Mouse (Mus musculus): ENCODE measurements around the gene Lrrn3. TPM values are rescaled to one million over a fixed set of nuclear protein-coding genes. Genes with fewer than 3 reads are reported as not detected.

Gene Lrrn3
- polyA plus RNA-seq (2015; fragmentation: Nextera tagmentation; extraction: Ambion mirVana) = 2.6 and 3.6 TPM in 2 replicates

DNA sequence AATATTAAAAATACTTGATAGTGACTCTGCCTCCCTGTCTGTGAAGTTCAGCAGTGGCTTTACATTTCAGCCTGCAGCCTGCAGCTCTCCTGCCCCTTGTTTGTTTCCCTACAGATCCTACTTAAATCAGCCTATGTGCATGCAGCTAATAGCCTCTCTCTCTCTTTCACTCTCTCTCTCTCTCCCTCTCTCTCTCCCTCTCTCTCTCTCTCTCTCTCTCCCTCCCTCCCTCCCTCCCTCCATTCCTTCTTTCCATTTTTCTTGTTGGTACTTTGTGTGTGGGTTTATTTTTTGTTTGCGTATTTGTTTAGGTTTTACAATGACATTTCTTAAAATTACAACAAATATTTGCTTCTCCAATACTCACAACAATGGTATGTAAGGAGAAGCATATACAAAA is at the start of gene Lrrn3:
Gene Lrrn3, minus strand, starts transcription at position 101 of the 400 bp plus-strand sequence.

